ENCODE assay signal across 13 mouse cellular contexts in the genomic region with DNA sequence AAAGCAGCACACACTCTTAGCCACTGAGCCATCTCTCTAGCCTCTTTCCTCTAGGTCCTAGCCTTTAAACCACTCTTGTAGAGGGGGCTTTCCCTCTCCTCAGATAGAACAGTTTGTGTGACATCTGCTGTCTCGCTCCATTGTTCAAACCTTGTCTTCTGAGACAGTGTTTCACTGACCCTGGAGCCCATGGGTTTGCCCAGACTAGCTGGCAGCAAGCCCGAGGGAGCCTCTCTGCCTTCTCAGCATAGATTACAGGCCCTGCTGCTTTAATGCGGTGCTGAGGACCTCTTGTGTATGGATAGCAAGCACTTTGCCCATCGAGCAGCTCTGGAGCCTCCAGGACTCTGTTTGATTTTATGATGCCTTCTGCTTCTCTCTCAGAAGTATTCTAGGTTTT. TPM values are rescaled to one million over a fixed set of nuclear protein-coding genes. Genes with fewer than 3 reads are reported as not detected.
A peak's percentile ranks its signal among the peaks of the same experiment; 100 is the strongest.
DNase-seq lines count a peak whose midpoint lies in the region; ATAC-seq and TF ChIP-seq lines count a peak whose summit lies in the region.
"Had no signal": no experiment of that assay in that cellular context is flagged by ENCODE, and none has a peak within 500 bp of the region (broad histone marks: within the 10 kb centered on the region; RNA-seq: fewer than 3 reads in every experiment).

No protein-coding gene starts in this region.

- TF ChIP-seq CTCF in thymus, adult 2 months (IDR thresholded peaks at IDR 0.05; ENCODE audit: borderline replicate concordance, control insufficient read depth, extremely low read depth, insufficient read depth, low read length, poor library complexity), result no peak

- no peaks in the 10 kb centered on the region for H3K9me3 ChIP-seq in midbrain, embryonic 15.5 days
- H3K9me3 ChIP-seq: liver, embryonic 15.5 days; megakaryocyte, embryonic 14.5 days; neural tube, embryonic 15.5 days had no signal

- no peaks in the 10 kb centered on the region for H3K36me3 ChIP-seq in midbrain, embryonic 15.5 days (replicated peaks)
- no peaks in the 10 kb centered on the region for H3K36me3 ChIP-seq in thymus, adult 2 months (ENCODE audit: control insufficient read depth, insufficient read depth, low read length)
- H3K36me3 ChIP-seq: liver, embryonic 15.5 days; neural tube, embryonic 15.5 days had no signal

- H3K4me2 ChIP-seq in midbrain, embryonic 15.5 days, result no peak overlapping the region
- H3K4me2 ChIP-seq: liver, embryonic 15.5 days; neural tube, embryonic 15.5 days had no signal

- DNase-seq in adrenal gland, postnatal 25 days, result peak; percentile 48
- no peak for DNase-seq in adrenal gland, adult 2 months
- DNase-seq in left cerebral cortex, postnatal 4 days, result peak; percentile 96
- no peak for DNase-seq in left cerebral cortex, postnatal 14 days (ENCODE audit: low spot score in 2 of 2)
- DNase-seq in cerebellum, postnatal 36 days, result peak; percentile 89 to 91
- DNase-seq in thymus, adult 2 months, result no peak
- DNase-seq in layer of hippocampus, adult 9-11 months, result no peak
- DNase-seq: adrenal gland, adult 8-10 months had no signal

- intact Hi-C loops in left cerebral cortex, postnatal 4 days (cut with DNase I), result no loop called here
- intact Hi-C loops in left cerebral cortex, postnatal 14 days (cut with DNase I), result no loop called here

- no peak overlapping the region for H3K9ac ChIP-seq in midbrain, embryonic 15.5 days
- H3K9ac ChIP-seq: liver, embryonic 15.5 days; neural tube, embryonic 15.5 days had no signal

- peaks cover 16% of the 10 kb centered on the region for H3K4me1 ChIP-seq in midbrain, embryonic 15.5 days
- no peaks in the 10 kb centered on the region for H3K4me1 ChIP-seq in thymus, adult 2 months (replicated peaks; ENCODE audit: control insufficient read depth, insufficient read depth, low read length)
- H3K4me1 ChIP-seq: liver, embryonic 15.5 days; neural tube, embryonic 15.5 days had no signal

- no peak overlapping the region for H3K4me3 ChIP-seq in midbrain, embryonic 15.5 days
- H3K4me3 ChIP-seq in thymus, adult 2 months (ENCODE audit: control insufficient read depth, insufficient read depth, low read length), result no peak overlapping the region
- H3K4me3 ChIP-seq: liver, embryonic 15.5 days; megakaryocyte, embryonic 14.5 days; neural tube, embryonic 15.5 days had no signal

- TF ChIP-seq POLR2A in thymus, adult 2 months (IDR thresholded peaks at IDR 0.05; ENCODE audit: control insufficient read depth, extremely low read depth, insufficient read depth, low read length, poor library complexity), result no peak

- 15% methylated on average over 4 of the region's 4 CpGs for WGBS in midbrain, embryonic 15.5 days
- WGBS in thymus, adult 2 months, result 69% methylated on average over 4 of the region's 4 CpGs

- peak; percentile 31; the same call in 1 of the 2 replicates for ATAC-seq in midbrain, embryonic 15.5 days (replicated peaks)

- H3K27me3 ChIP-seq in midbrain, embryonic 15.5 days (replicated peaks), result no peaks in the 10 kb centered on the region
- H3K27me3 ChIP-seq in thymus, adult 2 months (ENCODE audit: control insufficient read depth, insufficient read depth, low read length), result no peaks in the 10 kb centered on the region
- H3K27me3 ChIP-seq: liver, embryonic 15.5 days; neural tube, embryonic 15.5 days had no signal

- H3K27ac ChIP-seq in midbrain, embryonic 15.5 days, result 0 out of 2 replicates have a peak overlapping the region, but pooled peaks have one; percentile 38
- H3K27ac ChIP-seq in thymus, adult 2 months (ENCODE audit: control insufficient read depth, insufficient read depth, low read length), result no peak overlapping the region
- H3K27ac ChIP-seq: liver, embryonic 15.5 days; neural tube, embryonic 15.5 days had no signal

RNA-seq across cellular contexts. Expression of gene Cnpy1, which starts 8.6 kb away (rescaled TPM):
- total RNA-seq in adrenal gland, postnatal 25 days (2021), result not detected in 2 replicates
- not detected for total RNA-seq in adrenal gland, adult 2 months (2021)
- polyA plus RNA-seq in adrenal gland, adult 2 months (2012; rRNA removed), result not detected in 2 replicates
- under 1 TPM; 0.14 TPM for total RNA-seq in left cerebral cortex, postnatal 4 days (2021)
- under 1 TPM; 0.17 to 0.33 TPM for total RNA-seq in left cerebral cortex, postnatal 14 days (2021)
- polyA plus RNA-seq in midbrain, embryonic 15.5 days (2015; fragmentation: Nextera tagmentation; extraction: Ambion mirVana), result 44.2 and 61.8 TPM in 2 replicates
- polyA plus RNA-seq in thymus, adult 2 months (2012; rRNA removed), result 0.06 TPM in 1 of 2 replicates, not detected in the other
- total RNA-seq: adrenal gland, adult 8-10 months had no signal
- polyA plus RNA-seq: heart, postnatal 0 days had no signal

Comparison
In these comparisons a context has a peak if more than half of its experiments do, and no peak if none do; other contexts are left out.
1. DNase-seq: peak in adrenal gland, postnatal 25 days (single experiment), left cerebral cortex, postnatal 4 days (single experiment) and cerebellum, postnatal 36 days (2 of 2); none in adrenal gland, adult 2 months (single experiment), left cerebral cortex, postnatal 14 days (0 of 2), thymus, adult 2 months (single experiment) and layer of hippocampus, adult 9-11 months (single experiment).